Mouse (Mus musculus) testis, adult 2 months (tissue): ENCODE results near the gene Mmgt1.

Experiments used
- CTCF ChIP-seq: fragments of 200-500 bp; IDR thresholded peaks from 2 replicates; pipeline ENCODE4 v1.5.1; 2012; ENCODE audit warnings: low read depth, mild to moderate bottlenecking, inconsistent platforms, low read length, moderate library complexity; ENCODE audit not compliant: control insufficient read depth, insufficient read depth, insufficient replicate concordance
- POLR2A ChIP-seq: fragments of 200-500 bp; IDR thresholded peaks from 2 replicates; pipeline ENCODE4 v1.6.1; 2012; ENCODE audit warnings: low read depth, mild to moderate bottlenecking, inconsistent platforms, low read length, moderate library complexity; ENCODE audit not compliant: control insufficient read depth

DNA sequence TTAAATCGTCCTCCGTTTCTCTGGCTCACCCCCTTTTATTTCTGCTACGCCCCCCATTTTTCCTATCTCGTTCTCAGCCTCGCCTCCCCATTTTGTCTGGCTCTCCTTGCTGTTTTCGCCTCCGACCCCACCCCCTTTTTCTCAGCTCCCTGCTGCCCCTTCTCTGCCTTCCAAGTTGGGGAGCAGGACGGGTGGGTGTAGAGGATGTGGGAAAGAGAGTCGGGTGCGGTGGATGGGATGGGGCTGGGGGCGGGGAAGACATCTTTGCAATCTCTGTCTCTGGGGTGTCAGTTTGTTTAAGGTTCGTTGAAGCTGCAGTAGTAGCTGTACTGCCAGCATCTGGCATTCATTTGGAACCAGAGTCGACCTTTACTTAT lies 12.4 kb upstream of the Mmgt1 start:
- TF ChIP-seq CTCF (no peak), POLR2A (no peak)
